In genomic region chr6:90486176-90486921, GRCm38 (mm10) we compare ENCODE assay signal across 12 mouse cellular contexts. TPM values are rescaled to one million over a fixed set of nuclear protein-coding genes. Genes with fewer than 3 reads are reported as not detected.
DNase-seq lines count a peak whose midpoint lies in the region; ATAC-seq lines count a peak whose summit lies in the region.
"Had no signal": no experiment of that assay in that cellular context is flagged by ENCODE, and none has a peak within 500 bp of the region (broad histone marks: within the 10 kb centered on the region; RNA-seq: fewer than 3 reads in every experiment).

TSS of gene Aldh1l1 (plus strand) at chr6:90486427.

- H3K36me3 ChIP-seq in forebrain, embryonic 15.5 days, result no peaks in the 10 kb centered on the region
- H3K36me3 ChIP-seq in forebrain, embryonic 11.5 days (ENCODE audit: control insufficient read depth, insufficient read depth, low read length), result no peaks in the 10 kb centered on the region
- H3K36me3 ChIP-seq in liver, embryonic 15.5 days (replicated peaks), result no peaks in the 10 kb centered on the region
- H3K36me3 ChIP-seq in liver, embryonic 12.5 days, result no peaks in the 10 kb centered on the region
- no peaks in the 10 kb centered on the region for H3K36me3 ChIP-seq in hindbrain, embryonic 16.5 days (ENCODE audit: control insufficient read depth, insufficient read depth, low read length)
- H3K36me3 ChIP-seq in midbrain, embryonic 16.5 days (ENCODE audit: control insufficient read depth, insufficient read depth, low read length), result no peaks in the 10 kb centered on the region
- H3K36me3 ChIP-seq: embryonic facial prominence, embryonic 10.5 days had no signal

- H3K4me3 ChIP-seq in forebrain, embryonic 15.5 days, result no peak within 1 kb of the TSS
- H3K4me3 ChIP-seq in forebrain, embryonic 11.5 days (ENCODE audit: low read depth, low read length), result no peak within 1 kb of the TSS
- no peak within 1 kb of the TSS for H3K4me3 ChIP-seq in liver, embryonic 15.5 days (replicated peaks)
- H3K4me3 ChIP-seq in liver, embryonic 12.5 days, result no peak within 1 kb of the TSS
- no peak within 1 kb of the TSS for H3K4me3 ChIP-seq in hindbrain, embryonic 16.5 days (ENCODE audit: low read length)
- no peak within 1 kb of the TSS for H3K4me3 ChIP-seq in midbrain, embryonic 16.5 days (ENCODE audit: low read depth, low read length)
- H3K4me3 ChIP-seq: embryonic facial prominence, embryonic 10.5 days; heart, adult 2 months had no signal

- H3K4me2 ChIP-seq in forebrain, embryonic 15.5 days (replicated peaks), result no peak within 1 kb of the TSS
- no peak within 1 kb of the TSS for H3K4me2 ChIP-seq in forebrain, embryonic 11.5 days (ENCODE audit: low read depth, low read length, severe bottlenecking)
- no peak within 1 kb of the TSS for H3K4me2 ChIP-seq in liver, embryonic 15.5 days
- no peak within 1 kb of the TSS for H3K4me2 ChIP-seq in liver, embryonic 12.5 days
- H3K4me2 ChIP-seq in hindbrain, embryonic 16.5 days (ENCODE audit: low read length), result no peak within 1 kb of the TSS
- no peak within 1 kb of the TSS for H3K4me2 ChIP-seq in midbrain, embryonic 16.5 days (ENCODE audit: low read length)

- H3K4me1 ChIP-seq in forebrain, embryonic 15.5 days, result peaks cover 8% of the 10 kb centered on the region
- H3K4me1 ChIP-seq in forebrain, embryonic 11.5 days (replicated peaks; ENCODE audit: control insufficient read depth, insufficient read depth, low read length), result no peaks in the 10 kb centered on the region
- H3K4me1 ChIP-seq in liver, embryonic 15.5 days (replicated peaks), result no peaks in the 10 kb centered on the region
- no peaks in the 10 kb centered on the region for H3K4me1 ChIP-seq in liver, embryonic 12.5 days
- peaks cover 6% of the 10 kb centered on the region for H3K4me1 ChIP-seq in hindbrain, embryonic 16.5 days (ENCODE audit: control insufficient read depth, insufficient read depth, low read depth, low read length)
- H3K4me1 ChIP-seq in midbrain, embryonic 16.5 days (ENCODE audit: control insufficient read depth, insufficient read depth, low read length), result no peaks in the 10 kb centered on the region

- H3K9me3 ChIP-seq in forebrain, embryonic 15.5 days, result no peaks in the 10 kb centered on the region
- no peaks in the 10 kb centered on the region for H3K9me3 ChIP-seq in forebrain, embryonic 11.5 days (ENCODE audit: control insufficient read depth, low read length)
- no peaks in the 10 kb centered on the region for H3K9me3 ChIP-seq in liver, embryonic 15.5 days (replicated peaks)
- H3K9me3 ChIP-seq in liver, embryonic 12.5 days (replicated peaks), result no peaks in the 10 kb centered on the region
- H3K9me3 ChIP-seq in hindbrain, embryonic 16.5 days (ENCODE audit: control insufficient read depth, low read length), result no peaks in the 10 kb centered on the region
- no peaks in the 10 kb centered on the region for H3K9me3 ChIP-seq in midbrain, embryonic 16.5 days (replicated peaks; ENCODE audit: control insufficient read depth, low read length, poor library complexity, severe bottlenecking)
- H3K9me3 ChIP-seq: embryonic facial prominence, embryonic 10.5 days had no signal

- no peak within 1 kb of the TSS for H3K9ac ChIP-seq in forebrain, embryonic 15.5 days (replicated peaks)
- no peak within 1 kb of the TSS for H3K9ac ChIP-seq in forebrain, embryonic 11.5 days (ENCODE audit: low read length)
- no peak within 1 kb of the TSS for H3K9ac ChIP-seq in liver, embryonic 15.5 days
- H3K9ac ChIP-seq in liver, embryonic 12.5 days, result no peak within 1 kb of the TSS
- H3K9ac ChIP-seq in hindbrain, embryonic 16.5 days (ENCODE audit: low read depth, low read length), result no peak within 1 kb of the TSS
- H3K9ac ChIP-seq in midbrain, embryonic 16.5 days (ENCODE audit: low read depth, low read length), result no peak within 1 kb of the TSS

- no peak for DNase-seq in forebrain, embryonic 11.5 days (ENCODE audit: low spot score)
- no peak for DNase-seq in urinary bladder, postnatal 36 days (ENCODE audit: low spot score in 2 of 2)
- DNase-seq in heart, postnatal 36 days, result no peak
- DNase-seq: heart, adult 2 months; kidney, postnatal 4 days; right cerebral cortex, postnatal 4 days had no signal

- H3K27ac ChIP-seq in forebrain, embryonic 15.5 days (replicated peaks), result no peak within 1 kb of the TSS
- no peak within 1 kb of the TSS for H3K27ac ChIP-seq in forebrain, embryonic 11.5 days (ENCODE audit: low read depth, low read length)
- H3K27ac ChIP-seq in liver, embryonic 15.5 days (replicated peaks), result no peak within 1 kb of the TSS
- H3K27ac ChIP-seq in liver, embryonic 12.5 days, result no peak within 1 kb of the TSS
- H3K27ac ChIP-seq in hindbrain, embryonic 16.5 days (ENCODE audit: low read depth, low read length), result no peak within 1 kb of the TSS
- no peak within 1 kb of the TSS for H3K27ac ChIP-seq in midbrain, embryonic 16.5 days (ENCODE audit: low read length)
- H3K27ac ChIP-seq: embryonic facial prominence, embryonic 10.5 days; heart, adult 2 months had no signal

- no peak for ATAC-seq in forebrain, embryonic 15.5 days (replicated peaks)
- ATAC-seq in forebrain, embryonic 11.5 days (replicated peaks; ENCODE audit: low FRiP score), result no peak
- ATAC-seq in liver, embryonic 15.5 days (ENCODE audit: insufficient read depth), result no peak
- ATAC-seq in liver, embryonic 12.5 days, result no peak
- ATAC-seq in hindbrain, embryonic 16.5 days, result no peak
- no peak for ATAC-seq in midbrain, embryonic 16.5 days

- 85% methylated on average over 12 of the region's 12 CpGs for WGBS in forebrain, embryonic 15.5 days
- 87% methylated on average over 12 of the region's 12 CpGs for WGBS in forebrain, embryonic 11.5 days
- WGBS in liver, embryonic 15.5 days (ENCODE audit: insufficient replicate concordance), result 62% methylated on average over 12 of the region's 12 CpGs
- WGBS in liver, embryonic 12.5 days (ENCODE audit: insufficient replicate concordance), result 67% methylated on average over 12 of the region's 12 CpGs
- 84% methylated on average over 12 of the region's 12 CpGs for WGBS in hindbrain, embryonic 16.5 days
- 83% methylated on average over 12 of the region's 12 CpGs for WGBS in midbrain, embryonic 16.5 days

- H3K27me3 ChIP-seq in forebrain, embryonic 15.5 days, result no peaks in the 10 kb centered on the region
- H3K27me3 ChIP-seq in forebrain, embryonic 11.5 days (ENCODE audit: control insufficient read depth, insufficient read depth, low read length), result no peaks in the 10 kb centered on the region
- no peaks in the 10 kb centered on the region for H3K27me3 ChIP-seq in liver, embryonic 15.5 days
- no peaks in the 10 kb centered on the region for H3K27me3 ChIP-seq in liver, embryonic 12.5 days (replicated peaks)
- H3K27me3 ChIP-seq in hindbrain, embryonic 16.5 days (replicated peaks; ENCODE audit: control insufficient read depth, insufficient read depth, low read length), result no peaks in the 10 kb centered on the region
- no peaks in the 10 kb centered on the region for H3K27me3 ChIP-seq in midbrain, embryonic 16.5 days (ENCODE audit: control insufficient read depth, insufficient read depth, low read depth, low read length)

- intact Hi-C loops in heart, postnatal 36 days (cut with DNase I), result no loop called here

RNA-seq across cellular contexts. Expression of gene Aldh1l1, which starts in this region (rescaled TPM):
- polyA plus RNA-seq in forebrain, embryonic 15.5 days (2015; fragmentation: Nextera tagmentation; extraction: Ambion mirVana), result 29.0 and 35.6 TPM in 2 replicates
- 1.2 and 2.8 TPM in 2 replicates for polyA plus RNA-seq in forebrain, embryonic 11.5 days (2014; fragmentation: Nextera tagmentation; extraction: Ambion mirVana)
- polyA plus RNA-seq in liver, embryonic 15.5 days (2015; fragmentation: Nextera tagmentation; extraction: Ambion mirVana), result 32.1 and 39.0 TPM in 2 replicates
- polyA plus RNA-seq in liver, embryonic 12.5 days (2016; fragmentation: Nextera tagmentation; extraction: Ambion mirVana), result 8.0 and 11.6 TPM in 2 replicates
- polyA plus RNA-seq in hindbrain, embryonic 16.5 days (2015; fragmentation: Nextera tagmentation; extraction: Ambion mirVana), result 89.0 and 101 TPM in 2 replicates
- polyA plus RNA-seq in midbrain, embryonic 16.5 days (2015; fragmentation: Nextera tagmentation; extraction: Ambion mirVana), result 46.5 and 72.2 TPM in 2 replicates
- total RNA-seq in heart, postnatal 36 days (2021), result 1 to 10 TPM; 1.9 to 2.2 TPM
